Mouse (Mus musculus): ENCODE measurements around the gene Calml3. TPM values are rescaled to one million over a fixed set of nuclear protein-coding genes. Genes with fewer than 3 reads are reported as not detected.
"Not testable (repeated sequence)": the region's sequence is repeated elsewhere in the genome, so short reads cannot be mapped to it uniquely, and the experiment has no call there.

The Calml3 gene
- not detected in 2 replicates for total RNA-seq (2014; rRNA removed)
- not detected in 2 replicates for polyA plus RNA-seq (2015; fragmentation: Nextera tagmentation; extraction: Ambion mirVana)

DNA sequence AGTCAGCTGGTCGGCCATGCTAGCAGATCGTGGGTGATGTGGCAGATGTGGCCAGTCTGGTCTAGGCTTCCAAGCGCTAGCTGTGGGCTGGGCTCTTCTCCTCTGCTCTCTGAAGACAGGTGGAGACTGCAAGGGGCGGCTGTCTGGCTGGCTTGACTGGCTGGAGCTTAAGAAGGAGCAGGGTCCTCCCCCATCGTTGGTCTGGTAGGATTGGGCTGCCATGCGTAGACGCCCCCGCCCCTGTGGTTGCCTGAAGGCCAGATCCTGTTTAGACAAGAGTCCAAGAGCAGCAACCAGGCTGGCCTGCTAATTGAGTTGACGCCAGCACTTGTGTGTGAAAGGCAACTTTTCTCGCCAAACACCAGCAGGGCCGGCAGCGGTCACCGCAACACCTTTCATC lies at the start of gene Calml3:
Gene Calml3, minus strand, starts transcription at position 131 of the 400 bp plus-strand sequence.
- Histone ChIP-seq H3K27me3 (ENCODE audit: insufficient read depth, low read length) (no peaks in the 10 kb centered on the region), H3K4me3 (ENCODE audit: low read depth, low read length) (no peak within 1 kb of the TSS), H3K9me3 (ENCODE audit: low read length) (no peaks in the 10 kb centered on the region), H3K9ac (no peak within 1 kb of the TSS), H3K27ac (ENCODE audit: low read depth, low read length) (no peak within 1 kb of the TSS), H3K4me1 (ENCODE audit: insufficient read depth) (no peaks in the 10 kb centered on the region), H3K4me2 (ENCODE audit: low read depth) (no peak within 1 kb of the TSS), H3K36me3 (ENCODE audit: insufficient read depth) (no peaks in the 10 kb centered on the region)
- 89% methylated on average over 13 of the region's 13 CpGs for WGBS
- DNase-seq: no peak
- no peak for ATAC-seq
- TF ChIP-seq CTCF (IDR thresholded peaks at IDR 0.05; ENCODE audit: low read depth): no peak

DNA sequence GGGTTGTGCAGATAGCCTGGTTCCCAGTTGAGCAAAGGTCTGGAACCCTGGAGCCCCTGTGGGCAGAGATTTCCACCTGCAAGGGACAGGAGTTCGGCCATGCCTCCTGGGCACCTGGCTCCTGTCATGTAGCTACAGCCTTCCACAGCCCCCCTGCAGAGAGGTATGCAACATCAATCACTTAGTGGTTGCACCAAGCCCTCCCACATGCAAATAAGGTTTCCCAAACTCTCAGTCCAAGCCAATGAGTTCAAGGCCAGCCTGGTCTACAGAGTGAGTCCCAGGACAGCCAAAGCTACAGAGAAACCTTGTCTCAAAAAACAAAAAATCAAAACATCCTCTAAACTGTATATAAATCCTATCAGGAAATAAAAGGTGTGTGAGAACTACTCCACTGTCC lies 46.2 kb upstream of the Calml3 start:
- DNase-seq (no peak), ATAC-seq (no peak)
- WGBS: 86% methylated on average over 1 of the region's 1 CpGs
- H3K4me1 ChIP-seq (ENCODE audit: insufficient read depth): no peaks in the 10 kb centered on the region
- no peaks in the 10 kb centered on the region for H3K27me3 ChIP-seq (ENCODE audit: insufficient read depth, low read length)
- no peak overlapping the region for H3K27ac ChIP-seq (ENCODE audit: low read depth, low read length)
- TF ChIP-seq CTCF (IDR thresholded peaks at IDR 0.05; ENCODE audit: low read depth): no peak
- no peak overlapping the region for H3K4me3 ChIP-seq (ENCODE audit: low read depth, low read length)
- no peak overlapping the region for H3K4me2 ChIP-seq (ENCODE audit: low read depth)
- H3K9ac ChIP-seq: no peak overlapping the region
- no peaks in the 10 kb centered on the region for H3K9me3 ChIP-seq (ENCODE audit: low read length)
- no peaks in the 10 kb centered on the region for H3K36me3 ChIP-seq (ENCODE audit: insufficient read depth)

DNA sequence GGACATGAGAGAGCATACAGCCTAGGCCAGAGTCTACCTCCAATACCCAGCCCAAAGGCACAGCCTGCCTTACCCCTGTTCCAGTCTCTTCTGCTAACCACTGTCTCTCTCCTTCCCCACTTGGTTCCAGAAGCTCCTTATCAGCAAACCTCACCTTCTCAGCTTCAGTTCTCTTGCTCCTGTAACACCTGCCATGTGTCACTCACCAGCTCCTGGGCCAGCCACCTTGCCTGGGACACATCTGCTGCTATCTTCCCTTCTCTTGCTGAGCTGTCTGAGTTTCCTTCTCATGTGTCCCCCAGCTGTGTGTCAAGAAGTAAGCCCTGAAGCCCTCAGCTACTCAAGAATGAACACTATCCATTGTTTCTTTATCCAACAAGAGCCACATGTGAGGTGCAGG lies 36.5 kb upstream of the Calml3 start:
- not testable (repeated sequence) for ATAC-seq

DNA sequence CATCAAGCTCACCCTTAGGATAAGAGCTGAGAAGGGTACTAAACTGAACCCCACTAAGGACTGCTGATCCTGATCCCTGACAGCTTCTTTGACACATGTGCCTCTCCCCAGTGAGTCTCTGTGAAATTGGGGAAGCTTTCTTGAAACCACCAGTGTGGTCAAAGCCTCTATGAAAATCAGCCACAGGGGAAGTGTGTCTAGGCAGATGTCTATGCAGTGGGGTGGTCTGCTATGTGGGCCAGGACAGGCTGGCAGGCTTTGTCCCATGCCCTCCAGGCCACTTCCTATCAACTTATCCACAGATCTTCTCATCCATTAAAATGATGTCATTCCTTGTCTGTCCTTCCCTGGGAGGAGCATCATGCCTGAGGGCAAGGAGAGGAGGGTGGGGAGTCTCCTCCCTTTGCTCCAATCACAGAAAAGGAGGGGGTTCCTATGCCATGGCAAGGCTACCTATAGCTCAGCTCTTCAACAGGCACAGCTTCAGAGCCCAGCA lies 33.2 kb upstream of the Calml3 start, which contains the start of gene Calm4:
Gene Calm4, plus strand, starts transcription at position 446 of the 496 bp plus-strand sequence.
- not testable (repeated sequence) for H3K36me3 ChIP-seq (ENCODE audit: insufficient read depth); H3K27me3 ChIP-seq (ENCODE audit: insufficient read depth, low read length); DNase-seq; ATAC-seq; H3K9me3 ChIP-seq (ENCODE audit: low read length); H3K4me3 ChIP-seq (ENCODE audit: low read depth, low read length); H3K4me1 ChIP-seq (ENCODE audit: insufficient read depth); H3K27ac ChIP-seq (ENCODE audit: low read depth, low read length); H3K4me2 ChIP-seq (ENCODE audit: low read depth); H3K9ac ChIP-seq

More for the DNA sequence above, 36.5 kb upstream of the Calml3 start:
- not testable (repeated sequence) for H3K9me3 ChIP-seq (ENCODE audit: low read length); H3K4me3 ChIP-seq (ENCODE audit: low read depth, low read length); H3K36me3 ChIP-seq (ENCODE audit: insufficient read depth); DNase-seq; H3K4me2 ChIP-seq (ENCODE audit: low read depth); H3K9ac ChIP-seq; H3K4me1 ChIP-seq (ENCODE audit: insufficient read depth); H3K27ac ChIP-seq (ENCODE audit: low read depth, low read length); H3K27me3 ChIP-seq (ENCODE audit: insufficient read depth, low read length)

- not testable (repeated sequence) for H3K27ac ChIP-seq (ENCODE audit: low read depth, low read length); ATAC-seq; H3K4me2 ChIP-seq (ENCODE audit: low read depth); H3K4me3 ChIP-seq (ENCODE audit: low read depth, low read length); H3K27me3 ChIP-seq (ENCODE audit: insufficient read depth, low read length); DNase-seq; H3K4me1 ChIP-seq (ENCODE audit: insufficient read depth); H3K9me3 ChIP-seq (ENCODE audit: low read length); H3K9ac ChIP-seq; H3K36me3 ChIP-seq (ENCODE audit: insufficient read depth)
Observed at GRCm38 (mm10) chr13:3833644-3834043, 29.5 kb upstream of the Calml3 start.

GRCm38 (mm10) chr13:3832450-3832849 lies 28.3 kb upstream of the Calml3 start:
- 62% methylated on average over 2 of the region's 2 CpGs for WGBS
- DNase-seq (no peak), ATAC-seq (no peak)
- TF ChIP-seq CTCF (IDR thresholded peaks at IDR 0.05; ENCODE audit: low read depth): no peak
- Histone ChIP-seq H3K4me1 (ENCODE audit: insufficient read depth) (no peaks in the 10 kb centered on the region), H3K36me3 (ENCODE audit: insufficient read depth) (no peaks in the 10 kb centered on the region), H3K9me3 (ENCODE audit: low read length) (no peaks in the 10 kb centered on the region), H3K4me2 (ENCODE audit: low read depth) (no peak overlapping the region), H3K4me3 (ENCODE audit: low read depth, low read length) (no peak overlapping the region), H3K9ac (no peak overlapping the region), H3K27ac (ENCODE audit: low read depth, low read length) (no peak overlapping the region), H3K27me3 (ENCODE audit: insufficient read depth, low read length) (no peaks in the 10 kb centered on the region)

DNA sequence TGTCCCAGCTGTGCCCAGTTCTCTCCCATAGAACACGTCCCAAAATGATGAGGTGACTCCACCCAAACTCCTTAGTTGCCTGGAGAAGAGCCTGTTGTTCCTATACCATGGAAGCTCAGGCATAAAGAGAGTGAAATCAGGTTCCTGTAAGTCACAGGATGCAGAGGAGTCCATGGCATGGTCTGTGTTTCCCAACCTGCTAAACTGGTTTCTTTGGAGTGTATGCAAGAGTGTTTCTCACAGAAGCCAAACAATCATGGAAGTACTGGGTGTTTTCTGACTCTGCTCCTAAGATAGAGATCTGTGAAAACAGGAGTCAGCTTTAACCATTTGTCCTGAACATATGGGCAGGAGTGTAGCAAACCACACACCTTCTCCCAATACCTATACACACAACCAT lies 27.9 kb upstream of the Calml3 start:
- Histone ChIP-seq H3K27me3 (ENCODE audit: insufficient read depth, low read length) (no peaks in the 10 kb centered on the region), H3K9me3 (ENCODE audit: low read length) (no peaks in the 10 kb centered on the region), H3K36me3 (ENCODE audit: insufficient read depth) (no peaks in the 10 kb centered on the region), H3K4me3 (ENCODE audit: low read depth, low read length) (no peak overlapping the region), H3K27ac (ENCODE audit: low read depth, low read length) (no peak overlapping the region), H3K4me1 (ENCODE audit: insufficient read depth) (no peaks in the 10 kb centered on the region), H3K9ac (no peak overlapping the region), H3K4me2 (ENCODE audit: low read depth) (no peak overlapping the region)
- ATAC-seq (no peak), DNase-seq (no peak)
- 73% methylated on average over 1 of the region's 1 CpGs for WGBS
- TF ChIP-seq CTCF (IDR thresholded peaks at IDR 0.05; ENCODE audit: low read depth): no peak

DNA sequence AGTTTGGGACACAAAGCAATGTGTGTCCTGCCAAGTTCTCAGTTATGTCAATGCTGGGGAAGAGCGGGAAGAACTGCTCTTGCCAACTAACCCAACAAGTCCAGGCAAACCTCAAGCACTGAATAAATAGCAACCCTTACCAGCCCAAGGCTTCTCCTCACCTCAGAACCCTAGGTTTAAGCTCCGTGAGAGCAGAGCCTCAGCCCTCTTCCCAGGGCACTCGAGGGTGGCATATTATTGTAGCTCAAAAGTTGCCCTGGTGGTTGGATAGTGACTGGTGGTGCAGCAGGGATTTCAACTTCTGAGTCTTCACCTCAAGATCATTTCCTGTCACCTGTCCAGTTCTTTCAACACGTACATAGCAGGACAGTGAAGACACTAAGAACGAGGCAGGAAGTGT lies 27.4 kb upstream of the Calml3 start:
- H3K9ac ChIP-seq: no peak overlapping the region
- no peaks in the 10 kb centered on the region for H3K9me3 ChIP-seq (ENCODE audit: low read length)
- DNase-seq (no peak), ATAC-seq (no peak)
- H3K36me3 ChIP-seq (ENCODE audit: insufficient read depth): no peaks in the 10 kb centered on the region
- no peak for TF ChIP-seq CTCF (IDR thresholded peaks at IDR 0.05; ENCODE audit: low read depth)
- no peak overlapping the region for H3K4me2 ChIP-seq (ENCODE audit: low read depth)
- H3K27ac ChIP-seq (ENCODE audit: low read depth, low read length): no peak overlapping the region
- H3K4me1 ChIP-seq (ENCODE audit: insufficient read depth): no peaks in the 10 kb centered on the region
- 81% methylated on average over 5 of the region's 5 CpGs for WGBS
- H3K27me3 ChIP-seq (ENCODE audit: insufficient read depth, low read length): no peaks in the 10 kb centered on the region
- H3K4me3 ChIP-seq (ENCODE audit: low read depth, low read length): no peak overlapping the region

Data from forebrain, postnatal 0 days (tissue).